Mouse (Mus musculus): ENCODE data around the gene Pgf. TPM values are rescaled to one million over a fixed set of nuclear protein-coding genes. Genes with fewer than 3 reads are reported as not detected.
A peak's percentile ranks its signal among the peaks of the same experiment; 100 is the strongest.

Pgf gene
- polyA plus RNA-seq, 2 experiments, result 0.08 to 0.32 TPM

- TF ChIP-seq CTCF (IDR thresholded peaks at IDR 0.05; ENCODE audit: low read depth) (no peak), EP300 (IDR thresholded peaks at IDR 0.05; ENCODE audit: low read depth) (no peak)
- 63% methylated on average over 10 of the region's 10 CpGs for WGBS (ENCODE audit: insufficient replicate concordance)
- no peak for ATAC-seq (ENCODE audit: insufficient read depth)
- H3K27me3 ChIP-seq (ENCODE audit: control insufficient read depth, insufficient read depth, low read length), result no peaks in the 10 kb centered on the region
- no peak overlapping the region for H3K27ac ChIP-seq
- no peak for DNase-seq (ENCODE audit: low read depth in 3 of 3, low spot score in 3 of 3)
- no peaks in the 10 kb centered on the region for H3K36me3 ChIP-seq (replicated peaks; ENCODE audit: control insufficient read depth, insufficient read depth, low read depth)
- H3K4me1 ChIP-seq (replicated peaks; ENCODE audit: control insufficient read depth in 2 of 2, insufficient read depth in 2 of 2, low read length in 1 of 2), result no peaks in the 10 kb centered on the region
- no peak overlapping the region for H3K4me3 ChIP-seq (ENCODE audit: insufficient read depth in 1 of 2, low read depth in 2 of 2, low read length in 2 of 2)
- no peak overlapping the region for H3K4me2 ChIP-seq (ENCODE audit: low read depth)
- H3K9me3 ChIP-seq (ENCODE audit: control insufficient read depth, low read length), result no peaks in the 10 kb centered on the region
- no peak overlapping the region for H3K9ac ChIP-seq (replicated peaks)
Measured at GRCm38 (mm10) chr12:85193146-85193545, 15.6 kb upstream of the Pgf start.

GRCm38 (mm10) chr12:85192461-85193108, 15.0 kb upstream of the Pgf start:
- no peak overlapping the region for H3K4me2 ChIP-seq (ENCODE audit: low read depth)
- H3K9ac ChIP-seq (replicated peaks), result no peak overlapping the region
- no peak overlapping the region for H3K27ac ChIP-seq
- peak in 1 of 3 experiments; percentile 17 for DNase-seq (ENCODE audit: low read depth in 3 of 3, low spot score in 3 of 3)
- H3K9me3 ChIP-seq (ENCODE audit: control insufficient read depth, low read length), result no peaks in the 10 kb centered on the region
- TF ChIP-seq CTCF (IDR thresholded peaks at IDR 0.05; ENCODE audit: low read depth), result no peak
- TF ChIP-seq EP300 (IDR thresholded peaks at IDR 0.05; ENCODE audit: low read depth), result no peak
- H3K4me3 ChIP-seq (ENCODE audit: insufficient read depth in 1 of 2, low read depth in 2 of 2, low read length in 2 of 2), result no peak overlapping the region
- H3K4me1 ChIP-seq (replicated peaks; ENCODE audit: control insufficient read depth in 2 of 2, insufficient read depth in 2 of 2, low read length in 1 of 2), result no peaks in the 10 kb centered on the region
- H3K27me3 ChIP-seq (ENCODE audit: control insufficient read depth, insufficient read depth, low read length), result no peaks in the 10 kb centered on the region
- 20% methylated on average over 19 of the region's 19 CpGs for WGBS (ENCODE audit: insufficient replicate concordance)
- ATAC-seq (ENCODE audit: insufficient read depth), result no peak
- H3K36me3 ChIP-seq (replicated peaks; ENCODE audit: control insufficient read depth, insufficient read depth, low read depth), result no peaks in the 10 kb centered on the region

- H3K27me3 ChIP-seq (ENCODE audit: control insufficient read depth, insufficient read depth, low read length), result no peaks in the 10 kb centered on the region
- H3K4me3 ChIP-seq (ENCODE audit: insufficient read depth in 1 of 2, low read depth in 2 of 2, low read length in 2 of 2), result no peak overlapping the region
- WGBS (ENCODE audit: insufficient replicate concordance), result 66% methylated on average over 7 of the region's 7 CpGs
- TF ChIP-seq EP300 (IDR thresholded peaks at IDR 0.05; ENCODE audit: low read depth), result no peak
- no peak for TF ChIP-seq CTCF (IDR thresholded peaks at IDR 0.05; ENCODE audit: low read depth)
- no peak overlapping the region for H3K9ac ChIP-seq (replicated peaks)
- H3K9me3 ChIP-seq (ENCODE audit: control insufficient read depth, low read length), result no peaks in the 10 kb centered on the region
- DNase-seq (ENCODE audit: low read depth in 3 of 3, low spot score in 3 of 3) (no peak), ATAC-seq (ENCODE audit: insufficient read depth) (no peak)
- no peak overlapping the region for H3K4me2 ChIP-seq (ENCODE audit: low read depth)
- no peaks in the 10 kb centered on the region for H3K36me3 ChIP-seq (replicated peaks; ENCODE audit: control insufficient read depth, insufficient read depth, low read depth)
- H3K4me1 ChIP-seq (replicated peaks; ENCODE audit: control insufficient read depth in 2 of 2, insufficient read depth in 2 of 2, low read length in 1 of 2), result no peaks in the 10 kb centered on the region
- no peak overlapping the region for H3K27ac ChIP-seq
Measured at GRCm38 (mm10) chr12:85190290-85190689, 12.7 kb upstream of the Pgf start.

GRCm38 (mm10) chr12:85186361-85186760, 8.8 kb upstream of the Pgf start:
- no peak overlapping the region for H3K4me2 ChIP-seq (ENCODE audit: low read depth)
- DNase-seq (ENCODE audit: low read depth in 3 of 3, low spot score in 3 of 3) (no peak), ATAC-seq (ENCODE audit: insufficient read depth) (no peak)
- no peak overlapping the region for H3K27ac ChIP-seq
- WGBS (ENCODE audit: insufficient replicate concordance), result 45% methylated on average over 7 of the region's 7 CpGs
- peaks cover 4% of the 10 kb centered on the region for H3K27me3 ChIP-seq (ENCODE audit: control insufficient read depth, insufficient read depth, low read length)
- no peaks in the 10 kb centered on the region for H3K9me3 ChIP-seq (ENCODE audit: control insufficient read depth, low read length)
- H3K4me1 ChIP-seq (replicated peaks; ENCODE audit: control insufficient read depth in 2 of 2, insufficient read depth in 2 of 2, low read length in 1 of 2), result no peaks in the 10 kb centered on the region
- H3K36me3 ChIP-seq (replicated peaks; ENCODE audit: control insufficient read depth, insufficient read depth, low read depth), result no peaks in the 10 kb centered on the region
- no peak for TF ChIP-seq EP300 (IDR thresholded peaks at IDR 0.05; ENCODE audit: low read depth)
- H3K9ac ChIP-seq (replicated peaks), result no peak overlapping the region
- H3K4me3 ChIP-seq (ENCODE audit: insufficient read depth in 1 of 2, low read depth in 2 of 2, low read length in 2 of 2), result no peak overlapping the region

- Histone ChIP-seq H3K9ac (replicated peaks) (no peak overlapping the region), H3K4me3 (ENCODE audit: insufficient read depth in 1 of 2, low read depth in 2 of 2, low read length in 2 of 2) (no peak overlapping the region), H3K27me3 (ENCODE audit: control insufficient read depth, insufficient read depth, low read length) (peaks cover 4% of the 10 kb centered on the region), H3K36me3 (replicated peaks; ENCODE audit: control insufficient read depth, insufficient read depth, low read depth) (no peaks in the 10 kb centered on the region), H3K9me3 (ENCODE audit: control insufficient read depth, low read length) (no peaks in the 10 kb centered on the region), H3K4me2 (ENCODE audit: low read depth) (no peak overlapping the region), H3K27ac (no peak overlapping the region), H3K4me1 (replicated peaks; ENCODE audit: control insufficient read depth in 2 of 2, insufficient read depth in 2 of 2, low read length in 1 of 2) (no peaks in the 10 kb centered on the region)
- DNase-seq (ENCODE audit: low read depth in 3 of 3, low spot score in 3 of 3), result no peak
- no peak for ATAC-seq (ENCODE audit: insufficient read depth)
- 59% methylated on average over 8 of the region's 8 CpGs for WGBS (ENCODE audit: insufficient replicate concordance)
- TF ChIP-seq EP300 (IDR thresholded peaks at IDR 0.05; ENCODE audit: low read depth) (no peak), CTCF (IDR thresholded peaks at IDR 0.05; ENCODE audit: low read depth) (no peak)
Measured at GRCm38 (mm10) chr12:85185810-85186209, 8.2 kb upstream of the Pgf start.

Measured in liver, embryonic 14.5 days (tissue).